Mouse (Mus musculus) granulocyte monocyte progenitor cell, adult 5-6 weeks (primary cell): ENCODE results near the gene Olfr508. TPM values are rescaled to one million over a fixed set of nuclear protein-coding genes. Genes with fewer than 3 reads are reported as not detected.
"Not testable (repeated sequence)": the region's sequence is repeated elsewhere in the genome, so short reads cannot be mapped to it uniquely, and the experiment has no call there.

Experiments used
- ATAC-seq: replicated peaks from 2 replicates; pipeline ENCODE4 v1.8.0; 2016; ENCODE audit warnings: mild to moderate bottlenecking, moderate TSS enrichment, inconsistent platforms; ENCODE audit not compliant: poor library complexity, severe bottlenecking
- total RNA-seq, 2 experiments: library from RNA; stranded (forward) in 1 of 2; stranded (reverse) in 1 of 2; fragments of 200-712, 200-1000 nt in 1 of 2; fragments of >200 nt in 1 of 2; fragmentation: Nextera tagmentation in 1 of 2; gene quantifications; 2 replicates each; pipeline ENCODE4 v1.2.3; 2014 to 2017

Gene Olfr508
- not detected in 2 replicates for total RNA-seq (2014; fragmentation: Nextera tagmentation)
- not detected in 2 replicates for total RNA-seq (2017)

DNA sequence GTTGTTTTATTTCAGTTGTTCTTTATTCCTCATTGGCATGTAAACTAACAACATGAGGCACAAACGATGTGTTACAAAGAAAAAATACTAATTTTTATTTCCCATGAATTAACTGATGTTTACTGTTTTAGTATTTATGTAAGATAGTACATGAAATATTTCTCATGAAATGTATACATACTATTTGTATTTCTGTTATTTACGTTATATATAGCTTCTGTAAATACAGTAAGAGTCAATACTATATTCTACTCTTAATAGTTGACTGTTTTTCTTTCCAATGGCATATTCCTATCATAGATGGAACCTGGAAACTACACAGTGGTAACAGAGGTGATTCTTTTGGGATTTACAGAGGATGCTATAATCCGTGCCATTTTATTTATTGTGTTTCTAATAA lies at the start of gene Olfr508:
Gene Olfr508, plus strand, starts transcription at position 301 of the 400 bp plus-strand sequence.
- ATAC-seq = no peak

- ATAC-seq = no peak
Measured at GRCm38 (mm10) chr7:108589797-108590196, 40.0 kb upstream of the Olfr508 start.

DNA sequence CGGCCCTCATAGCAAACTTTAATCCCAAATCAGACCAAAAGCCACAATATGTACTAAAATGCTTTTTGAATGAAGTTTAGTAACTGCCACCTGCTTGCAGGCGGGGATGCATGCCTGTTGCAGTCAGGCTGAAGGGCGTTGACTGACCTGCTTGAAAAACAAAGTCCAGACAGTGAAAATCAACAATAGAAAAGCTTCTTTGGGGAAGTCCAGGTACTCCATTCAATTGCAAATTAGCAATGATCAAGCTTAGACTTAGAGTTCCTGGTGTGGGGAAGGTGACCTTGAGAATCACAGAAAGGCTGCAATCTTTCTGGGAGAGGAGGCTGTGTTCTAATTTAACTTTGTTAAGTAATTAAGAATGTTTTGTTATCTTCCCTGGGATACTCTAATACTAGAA lies 27.9 kb upstream of the Olfr508 start:
- not testable (repeated sequence) for ATAC-seq

GRCm38 (mm10) chr7:108610487-108610886 lies 19.3 kb upstream of the Olfr508 start, which contains the start of gene Olfr506:
TSS of gene Olfr506 (plus strand) at chr7:108610787.
- no peak for ATAC-seq

DNA sequence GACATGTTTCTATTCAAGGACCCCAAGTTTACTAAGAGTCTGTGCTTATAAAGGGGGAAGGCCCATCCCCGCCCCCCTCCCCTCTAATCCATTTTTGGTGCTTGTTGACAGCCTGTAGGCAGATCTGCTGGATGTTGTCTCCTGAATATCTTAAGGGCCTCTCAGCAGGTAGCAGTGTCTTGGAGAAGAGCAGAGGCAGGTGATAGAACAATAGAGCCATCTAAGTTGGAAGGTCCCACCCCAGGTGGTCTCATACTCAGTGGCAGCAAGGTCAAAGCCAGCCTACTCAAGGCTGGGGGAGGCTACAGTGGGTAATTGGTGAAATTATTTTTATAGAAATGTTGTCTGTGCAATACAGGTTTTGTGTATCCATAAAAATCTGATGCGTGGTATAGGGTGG lies 15.7 kb upstream of the Olfr508 start:
- ATAC-seq = no peak

- ATAC-seq = not testable (repeated sequence)
Measured at GRCm38 (mm10) chr7:108616781-108617180, 13.0 kb upstream of the Olfr508 start.

GRCm38 (mm10) chr7:108621514-108621913 lies 8.3 kb upstream of the Olfr508 start, which contains the start of gene Olfr507:
TSS of gene Olfr507 (plus strand) at chr7:108621814.
- ATAC-seq = no peak

DNA sequence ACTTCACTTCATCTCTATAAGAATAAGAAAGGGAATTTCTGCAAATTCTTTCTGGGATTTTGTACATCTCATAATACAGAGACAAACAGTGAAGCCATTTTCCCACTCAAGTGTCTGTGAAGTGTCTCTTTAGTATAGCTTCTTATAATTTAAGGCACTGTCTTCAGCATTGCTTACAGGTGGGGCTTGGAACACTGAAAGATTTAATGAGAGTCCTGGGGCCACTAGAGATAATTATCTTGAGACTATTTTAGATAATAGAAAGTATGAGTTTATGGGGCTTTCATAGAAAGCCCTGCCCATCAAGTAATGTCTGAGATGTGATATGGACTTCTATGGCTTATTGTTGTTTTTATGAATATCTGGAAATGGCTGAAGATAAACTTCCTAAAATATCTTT lies 22.0 kb downstream of the Olfr508 start, which contains the start of gene Olfr509:
Gene Olfr509, minus strand, starts transcription at position 101 of the 400 bp plus-strand sequence.
- no peak for ATAC-seq

- no peak for ATAC-seq
Measured at GRCm38 (mm10) chr7:108662419-108662818, 32.6 kb downstream of the Olfr508 start.

- no peak for ATAC-seq
Measured at GRCm38 (mm10) chr7:108666118-108666517, 36.3 kb downstream of the Olfr508 start, which contains the start of gene Olfr510. TSS of gene Olfr510 (plus strand) at chr7:108666418.

- ATAC-seq = no peak
Measured at GRCm38 (mm10) chr7:108671058-108671457, 41.3 kb downstream of the Olfr508 start.

- ATAC-seq = no peak
Measured at GRCm38 (mm10) chr7:108678886-108679285, 49.1 kb downstream of the Olfr508 start.

Other genes with a start within 250 kb of the Olfr508 start
- gene Olfr495, start 236.8 kb upstream of the Olfr508 start, total RNA-seq (2014; fragmentation: Nextera tagmentation) = not detected in 2 replicates
- gene Olfr495, start 236.8 kb upstream of the Olfr508 start, total RNA-seq (2017) = not detected in 2 replicates
- not detected in 2 replicates for gene Olfr497, start 209.6 kb upstream of the Olfr508 start, total RNA-seq (2014; fragmentation: Nextera tagmentation)
- not detected in 2 replicates for gene Olfr497, start 209.6 kb upstream of the Olfr508 start, total RNA-seq (2017)
- not detected in 2 replicates for gene Olfr498, start 164.7 kb upstream of the Olfr508 start, total RNA-seq (2014; fragmentation: Nextera tagmentation)
- not detected in 2 replicates for gene Olfr498, start 164.7 kb upstream of the Olfr508 start, total RNA-seq (2017)
- gene Olfr502, start 104.9 kb upstream of the Olfr508 start, total RNA-seq (2014; fragmentation: Nextera tagmentation) = not detected in 2 replicates
- gene Olfr502, start 104.9 kb upstream of the Olfr508 start, total RNA-seq (2017) = not detected in 2 replicates
- gene Olfr503, start 85.5 kb upstream of the Olfr508 start, total RNA-seq (2014; fragmentation: Nextera tagmentation) = not detected in 2 replicates
- gene Olfr503, start 85.5 kb upstream of the Olfr508 start, total RNA-seq (2017) = not detected in 2 replicates
- not detected in 2 replicates for gene Olfr504, start 64.2 kb upstream of the Olfr508 start, total RNA-seq (2014; fragmentation: Nextera tagmentation)
- gene Olfr504, start 64.2 kb upstream of the Olfr508 start, total RNA-seq (2017) = not detected in 2 replicates
- gene Olfr506, start 19.2 kb upstream of the Olfr508 start, total RNA-seq (2014; fragmentation: Nextera tagmentation) = not detected in 2 replicates
- not detected in 2 replicates for gene Olfr506, start 19.2 kb upstream of the Olfr508 start, total RNA-seq (2017)
- gene Olfr507, start 8.2 kb upstream of the Olfr508 start, total RNA-seq (2014; fragmentation: Nextera tagmentation) = not detected in 2 replicates
- gene Olfr507, start 8.2 kb upstream of the Olfr508 start, total RNA-seq (2017) = not detected in 2 replicates
- gene Olfr509, start 21.9 kb downstream of the Olfr508 start, total RNA-seq (2014; fragmentation: Nextera tagmentation) = not detected in 2 replicates
- gene Olfr509, start 21.9 kb downstream of the Olfr508 start, total RNA-seq (2017) = not detected in 2 replicates
- gene Olfr510, start 36.4 kb downstream of the Olfr508 start, total RNA-seq (2014; fragmentation: Nextera tagmentation) = not detected in 2 replicates
- gene Olfr510, start 36.4 kb downstream of the Olfr508 start, total RNA-seq (2017) = not detected in 2 replicates
- not detected in 2 replicates for gene Olfr512, start 83.3 kb downstream of the Olfr508 start, total RNA-seq (2014; fragmentation: Nextera tagmentation)
- gene Olfr512, start 83.3 kb downstream of the Olfr508 start, total RNA-seq (2017) = not detected in 2 replicates
- gene Olfr513, start 121.0 kb downstream of the Olfr508 start, total RNA-seq (2014; fragmentation: Nextera tagmentation) = not detected in 2 replicates
- gene Olfr513, start 121.0 kb downstream of the Olfr508 start, total RNA-seq (2017) = not detected in 2 replicates
- not detected in 2 replicates for gene Olfr514, start 196.0 kb downstream of the Olfr508 start, total RNA-seq (2014; fragmentation: Nextera tagmentation)
- gene Olfr514, start 196.0 kb downstream of the Olfr508 start, total RNA-seq (2017) = not detected in 2 replicates
- not detected in 2 replicates for gene Olfr516, start 220.5 kb downstream of the Olfr508 start, total RNA-seq (2014; fragmentation: Nextera tagmentation)
- gene Olfr516, start 220.5 kb downstream of the Olfr508 start, total RNA-seq (2017) = not detected in 2 replicates
- gene Olfr517, start 242.4 kb downstream of the Olfr508 start, total RNA-seq (2014; fragmentation: Nextera tagmentation) = not detected in 2 replicates
- gene Olfr517, start 242.4 kb downstream of the Olfr508 start, total RNA-seq (2017) = not detected in 2 replicates